Mouse (Mus musculus) naive thymus-derived CD4-positive, alpha-beta T cell, adult 2 months (primary cell): ENCODE measurements around the gene Tmem79.
"Not testable (repeated sequence)": the region's sequence is repeated elsewhere in the genome, so short reads cannot be mapped to it uniquely, and the experiment has no call there.

ENCODE experiments used
- DNase-seq: peaks from one replicate; pipeline ENCODE4 v3.0.0-alpha.2; 2011; ENCODE audit warnings: low read depth

Gene Tmem79

DNA sequence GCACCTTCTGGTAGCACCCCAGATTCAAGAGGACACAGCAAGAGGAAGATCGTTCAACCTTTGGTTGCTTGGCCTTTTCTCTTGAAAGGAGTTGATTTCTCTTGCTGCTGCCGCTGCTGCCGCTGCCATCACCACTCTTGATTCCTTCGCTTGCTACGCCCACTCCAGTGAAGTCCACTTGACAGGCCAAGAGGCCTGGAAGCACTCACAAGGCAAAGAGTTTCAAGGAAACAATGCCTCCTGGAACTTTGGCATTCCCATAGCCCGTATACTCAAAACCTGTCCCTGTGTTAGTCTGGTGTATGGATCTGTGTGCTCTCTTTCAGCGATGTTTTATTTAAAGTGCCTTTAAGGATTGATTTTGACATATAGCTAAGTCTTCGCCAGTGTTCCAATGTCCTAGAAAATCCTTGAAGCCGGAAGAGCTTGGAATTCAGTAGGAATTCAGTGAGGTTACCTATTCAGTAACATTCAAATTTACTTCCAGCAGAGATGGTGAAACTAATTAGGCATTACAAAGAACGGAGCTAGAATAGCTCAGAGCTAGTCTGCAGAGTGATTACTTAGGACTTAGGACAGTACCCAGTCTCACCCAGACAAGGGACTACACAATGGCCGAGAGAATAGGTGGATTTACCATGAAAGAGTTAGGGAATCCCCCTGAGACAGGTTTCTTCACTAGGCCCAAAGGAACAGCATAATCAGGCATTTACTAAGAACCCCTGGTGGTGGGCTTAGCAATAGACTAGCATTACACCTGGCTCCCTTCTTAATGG lies 54.6 kb downstream of the Tmem79 start:
- not testable (repeated sequence) for DNase-seq

DNA sequence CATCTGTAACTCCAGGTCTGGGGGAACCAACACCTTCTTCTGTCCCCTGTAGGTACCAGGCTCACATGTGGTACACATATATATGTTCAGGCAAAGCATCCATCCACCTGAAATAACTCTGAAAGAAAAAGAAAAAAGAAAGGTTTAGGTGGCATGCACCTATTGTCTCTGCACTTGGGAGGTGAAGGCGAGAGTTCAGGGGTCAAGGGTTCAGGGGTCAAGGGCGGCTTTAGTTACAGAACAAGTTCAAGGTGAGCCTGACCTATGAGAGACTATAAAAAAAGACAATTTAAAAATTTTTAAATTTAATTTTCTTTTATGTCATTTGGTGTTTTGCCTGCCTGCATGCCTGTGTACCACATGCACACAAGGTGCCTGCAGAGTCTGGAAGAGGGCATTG lies 55.9 kb downstream of the Tmem79 start:
- no peak for DNase-seq
